Mouse (Mus musculus): ENCODE data around the gene Tm4sf5.

DNA sequence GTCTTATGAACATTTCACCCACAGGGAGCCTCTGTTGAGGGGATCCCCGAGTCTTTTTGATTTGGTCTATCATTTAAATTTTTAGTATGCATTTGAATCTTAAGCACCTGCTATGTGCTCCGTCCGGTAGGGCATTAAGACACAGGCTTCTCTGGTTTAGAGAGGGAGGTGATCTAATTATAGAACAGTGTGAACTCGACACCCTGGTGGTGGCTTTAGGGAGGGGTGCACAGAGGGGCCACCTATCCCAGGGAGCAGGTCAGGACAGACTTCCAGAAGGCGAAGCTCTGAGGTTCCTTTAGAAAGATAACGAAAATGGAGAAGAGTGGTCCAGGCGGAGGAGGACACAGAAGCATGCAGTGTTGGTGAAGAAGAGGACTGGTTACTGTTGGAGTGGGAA, 39.5 kb downstream of the Tm4sf5 start:
- no peak for TF ChIP-seq CTCF (IDR thresholded peaks at IDR 0.05; ENCODE audit: insufficient read depth, low read depth, low read length)
- no peak for TF ChIP-seq POLR2A (IDR thresholded peaks at IDR 0.05; ENCODE audit: insufficient read depth, low read depth, low read length)

Measured in olfactory bulb, adult 2 months (tissue).